Comparison of ENCODE assay signal across 8 mouse cellular contexts in the genomic region with DNA sequence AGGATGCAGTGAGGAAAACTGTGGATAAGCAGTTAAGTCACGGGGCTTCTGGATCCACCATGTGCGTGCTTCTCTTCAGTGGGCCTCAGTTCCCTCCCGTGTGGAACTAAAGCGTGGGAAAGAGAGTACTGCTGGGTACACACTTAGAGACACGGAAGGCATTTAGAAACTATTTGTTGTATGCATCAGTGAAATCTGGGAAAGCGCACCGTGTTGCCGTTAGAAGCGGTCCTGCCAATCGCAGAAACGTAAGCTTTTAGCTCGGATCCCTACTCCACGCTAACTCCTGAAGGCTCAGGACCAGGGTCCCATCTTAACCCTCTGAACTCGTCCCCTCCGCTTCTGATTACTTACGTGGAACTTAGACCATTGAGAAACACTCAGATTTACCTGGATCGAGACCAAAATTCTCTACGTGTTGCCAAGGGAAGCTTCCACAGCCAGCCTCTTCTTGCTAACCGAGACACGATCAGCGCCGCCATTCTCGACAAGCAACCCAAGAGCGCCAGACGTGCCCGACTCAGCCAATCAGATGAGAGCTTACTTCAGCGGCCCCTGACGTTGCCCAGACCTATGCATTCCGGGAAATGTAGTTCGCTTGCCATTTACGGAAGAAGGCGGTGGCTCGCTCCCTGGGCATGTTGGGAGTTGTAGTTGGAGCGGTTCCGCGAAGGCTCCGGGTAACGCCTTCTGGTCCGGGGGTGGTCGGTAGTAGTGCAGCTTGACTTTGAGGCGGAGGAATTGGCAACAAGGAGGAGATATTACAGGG. TPM values are rescaled to one million over a fixed set of nuclear protein-coding genes. Genes with fewer than 3 reads are reported as not detected.
A peak's percentile ranks its signal among the peaks of the same experiment; 100 is the strongest.
DNase-seq lines count a peak whose midpoint lies in the region; ATAC-seq lines count a peak whose summit lies in the region.

A gene (minus strand): TSS at position 522 of the 769 bp plus-strand sequence.
A gene (plus strand): TSS at position 605 of the 769 bp plus-strand sequence.

- peaks cover 12% of the 10 kb centered on the region for H3K4me1 ChIP-seq in forebrain, embryonic 14.5 days (ENCODE audit: control insufficient read depth, insufficient read depth, low read length)
- peaks cover 26% of the 10 kb centered on the region for H3K4me1 ChIP-seq in neural tube, embryonic 15.5 days

- H3K9ac ChIP-seq in forebrain, embryonic 14.5 days (ENCODE audit: low read length) = peak within 1 kb of the TSS; percentile 76
- peak within 1 kb of the TSS; percentile 73 for H3K9ac ChIP-seq in neural tube, embryonic 15.5 days (replicated peaks)

- under 1% methylated on average over 41 of the region's 41 CpGs for WGBS in forebrain, embryonic 14.5 days
- under 1% methylated on average over 41 of the region's 41 CpGs for WGBS in neural tube, embryonic 15.5 days

- intact Hi-C loops in heart, postnatal 14 days (cut with DNase I) = loop anchor here (5.0 kb wide), 1 partner anchor 107 kb away; no protein-coding TSS in a partner anchor

- peak; percentile 98 for DNase-seq in ES-CJ7 (ENCODE audit: low read depth, low spot score)
- peak; percentile 91 for DNase-seq in cerebellum, adult 11 months
- DNase-seq in forebrain, embryonic 14.5 days (ENCODE audit: low spot score) = peak; percentile 99
- peak; percentile 88 to 92 for DNase-seq in heart, postnatal 14 days
- peak; percentile 97 for DNase-seq in layer of hippocampus, adult 11-12 months (ENCODE audit: low spot score)
- DNase-seq in lung, adult 18-20 months = peak; percentile 95 to 96
- peak; percentile 96 for DNase-seq in testis, postnatal 14 days (ENCODE audit: low spot score)

- H3K4me3 ChIP-seq in forebrain, embryonic 14.5 days (ENCODE audit: low read depth, low read length) = peak within 1 kb of the TSS; percentile 60
- peak within 1 kb of the TSS; percentile 76 for H3K4me3 ChIP-seq in neural tube, embryonic 15.5 days (replicated peaks)

- H3K4me2 ChIP-seq in forebrain, embryonic 14.5 days (ENCODE audit: low read length) = peak within 1 kb of the TSS; percentile 71
- peak within 1 kb of the TSS; percentile 74 for H3K4me2 ChIP-seq in neural tube, embryonic 15.5 days

- peak within 1 kb of the TSS; percentile 29; the same call in 1 of the 2 replicates for H3K27ac ChIP-seq in forebrain, embryonic 14.5 days (ENCODE audit: low read depth, low read length)
- peak within 1 kb of the TSS; percentile 84 for H3K27ac ChIP-seq in neural tube, embryonic 15.5 days (replicated peaks)

- ATAC-seq in forebrain, embryonic 14.5 days = peak; percentile 99
- peak; percentile 99 for ATAC-seq in neural tube, embryonic 15.5 days (ENCODE audit: low FRiP score)

- peaks cover 12% of the 10 kb centered on the region; the same call in 1 of the 2 replicates for H3K36me3 ChIP-seq in forebrain, embryonic 14.5 days (ENCODE audit: control insufficient read depth, insufficient read depth, low read length)
- H3K36me3 ChIP-seq in neural tube, embryonic 15.5 days = peaks cover 18% of the 10 kb centered on the region

- H3K27me3 ChIP-seq in forebrain, embryonic 14.5 days (replicated peaks; ENCODE audit: control insufficient read depth, insufficient read depth, low read length) = no peaks in the 10 kb centered on the region
- no peaks in the 10 kb centered on the region for H3K27me3 ChIP-seq in neural tube, embryonic 15.5 days (replicated peaks)

- H3K9me3 ChIP-seq in forebrain, embryonic 14.5 days (replicated peaks; ENCODE audit: control insufficient read depth, low read length) = no peaks in the 10 kb centered on the region
- no peaks in the 10 kb centered on the region for H3K9me3 ChIP-seq in neural tube, embryonic 15.5 days (replicated peaks)

RNA-seq across cellular contexts. Expression of the first gene that starts in this region (rescaled TPM):
- 81.0 and 91.9 TPM in 2 replicates for polyA plus RNA-seq in forebrain, embryonic 14.5 days (2014; fragmentation: Nextera tagmentation; extraction: Ambion mirVana)
- total RNA-seq in heart, postnatal 14 days (2021) = 10 to 100 TPM; 38.8 to 39.1 TPM
- 75.7 and 78.1 TPM in 2 replicates for polyA plus RNA-seq in neural tube, embryonic 15.5 days (2015; fragmentation: Nextera tagmentation; extraction: Ambion mirVana)

RNA-seq across cellular contexts. Expression of the second gene that starts in this region (rescaled TPM):
- polyA plus RNA-seq in forebrain, embryonic 14.5 days (2014; fragmentation: Nextera tagmentation; extraction: Ambion mirVana) = 14.4 and 18.3 TPM in 2 replicates
- total RNA-seq in heart, postnatal 14 days (2021) = 1 to 10 TPM; 6.4 to 7.6 TPM
- polyA plus RNA-seq in neural tube, embryonic 15.5 days (2015; fragmentation: Nextera tagmentation; extraction: Ambion mirVana) = 10.2 and 10.5 TPM in 2 replicates

Comparison
In these comparisons a context has a peak if more than half of its experiments do, and no peak if none do; other contexts are left out.
1. Peak in every context shown above with its lines: DNase-seq, ATAC-seq, H3K4me3 ChIP-seq and H3K27ac ChIP-seq.